Mouse (Mus musculus) hindbrain, embryonic 15.5 days (tissue): ENCODE measurements around the gene Zfp185. TPM values are rescaled to one million over a fixed set of nuclear protein-coding genes. Genes with fewer than 3 reads are reported as not detected.

Experiments
- ATAC-seq: fragments of 200-750 bp; cut with Nextera tagmentation; 2 replicates; pipeline ENCODE4 v1.8.0; 2017; ENCODE audit warnings: low read depth, moderate number of reproducible peaks, moderate TSS enrichment; ENCODE audit not compliant: low FRiP score
- H3K27ac ChIP-seq: fragments of 300-500 bp; sonication (generic); replicated peaks from 2 replicates; pipeline ENCODE4 v1.5.1; 2015; ENCODE audit warnings: mild to moderate bottlenecking, inconsistent platforms
- H3K27me3 ChIP-seq: fragments of 300-500 bp; sonication (generic); 2 replicates; pipeline ENCODE4 v1.6.1; 2015; ENCODE audit warnings: control low read depth, inconsistent platforms
- H3K36me3 ChIP-seq: fragments of 300-500 bp; sonication (generic); 2 replicates; pipeline ENCODE4 v1.6.1; 2015; ENCODE audit warnings: control low read depth, inconsistent platforms
- H3K4me1 ChIP-seq: fragments of 300-500 bp; sonication (generic); replicated peaks from 2 replicates; pipeline ENCODE4 v1.6.1; 2015; ENCODE audit warnings: control low read depth, inconsistent platforms
- H3K4me2 ChIP-seq: fragments of 300-500 bp; sonication (generic); 2 replicates; pipeline ENCODE4 v1.6.1; 2015; ENCODE audit warnings: moderate library complexity, mild to moderate bottlenecking, inconsistent platforms
- H3K4me3 ChIP-seq: fragments of 300-500 bp; sonication (generic); 2 replicates; pipeline ENCODE4 v1.5.1; 2015; ENCODE audit warnings: mild to moderate bottlenecking, inconsistent platforms
- H3K9ac ChIP-seq: fragments of 300-500 bp; sonication (generic); 2 replicates; pipeline ENCODE4 v1.6.1; 2015; ENCODE audit warnings: inconsistent platforms
- H3K9me3 ChIP-seq: fragments of 300-500 bp; sonication (generic); 2 replicates; pipeline ENCODE4 v1.6.1; 2016; ENCODE audit warnings: control low read depth, inconsistent platforms
- WGBS: fragments of 180-500 bp; shearing (Covaris S2); methylation state at CpG from one replicate; pipeline ENCODE4 v1.1.7; 2015; 5-methylcytosine and 5-hydroxymethylcytosine counted together
- polyA plus RNA-seq: library from polyadenylated mRNA; unstranded; fragments of >200 nt; fragmentation: Nextera tagmentation; extraction: Ambion mirVana; gene quantifications from 2 replicates; pipeline ENCODE4 v1.2.1, GENCODE M21; 2015

Zfp185 gene
- 0.79 and 0.87 TPM in 2 replicates for polyA plus RNA-seq

GRCm38 (mm10) chrX:72986841-72987519 is at the start of gene Zfp185:
TSS of gene Zfp185 (plus strand) at chrX:72987339.
- WGBS: 29% methylated on average over 40 of the region's 45 CpGs
- Histone ChIP-seq H3K4me2 (peak within 1 kb of the TSS; percentile 68), H3K27ac (no peak within 1 kb of the TSS), H3K36me3 (no peaks in the 10 kb centered on the region), H3K9me3 (no peaks in the 10 kb centered on the region), H3K27me3 (peaks cover 5% of the 10 kb centered on the region), H3K4me3 (peak within 1 kb of the TSS; percentile 41), H3K9ac (0 out of 2 replicates have a peak within 1 kb of the TSS, but pooled peaks have one; percentile 7), H3K4me1 (no peaks in the 10 kb centered on the region)
- ATAC-seq: peak; percentile 76; the same call in 1 of the 2 replicates

GRCm38 (mm10) chrX:72953464-72953863 is 33.7 kb upstream of the Zfp185 start:
- Histone ChIP-seq H3K4me3 (no peak overlapping the region), H3K9me3 (no peaks in the 10 kb centered on the region), H3K36me3 (peaks cover 18% of the 10 kb centered on the region), H3K9ac (no peak overlapping the region), H3K4me1 (no peaks in the 10 kb centered on the region), H3K27ac (no peak overlapping the region), H3K27me3 (no peaks in the 10 kb centered on the region), H3K4me2 (no peak overlapping the region)
- no peak for ATAC-seq
- WGBS: 83% methylated on average over 4 of the region's 4 CpGs

- H3K9ac ChIP-seq: no peak overlapping the region
- no peak overlapping the region for H3K4me2 ChIP-seq
- H3K27ac ChIP-seq: no peak overlapping the region
- WGBS: 96% methylated on average over 4 of the region's 4 CpGs
- ATAC-seq: no peak
- peaks cover 19% of the 10 kb centered on the region; the same call in 1 of the 2 replicates for H3K36me3 ChIP-seq
- no peaks in the 10 kb centered on the region for H3K9me3 ChIP-seq
- H3K4me1 ChIP-seq: no peaks in the 10 kb centered on the region
- no peak overlapping the region for H3K4me3 ChIP-seq
- H3K27me3 ChIP-seq: no peaks in the 10 kb centered on the region
Observed at GRCm38 (mm10) chrX:72956486-72956885, 30.7 kb upstream of the Zfp185 start.

GRCm38 (mm10) chrX:72960431-72960830 is 26.7 kb upstream of the Zfp185 start:
- Histone ChIP-seq H3K4me3 (no peak overlapping the region), H3K4me1 (no peaks in the 10 kb centered on the region), H3K36me3 (peaks cover 11% of the 10 kb centered on the region; the same call in 1 of the 2 replicates), H3K27me3 (no peaks in the 10 kb centered on the region), H3K9me3 (no peaks in the 10 kb centered on the region), H3K4me2 (no peak overlapping the region), H3K9ac (no peak overlapping the region), H3K27ac (no peak overlapping the region)
- no peak for ATAC-seq
- 88% methylated on average over 4 of the region's 4 CpGs for WGBS

GRCm38 (mm10) chrX:72961511-72961910 is 25.6 kb upstream of the Zfp185 start:
- H3K4me3 ChIP-seq: no peak overlapping the region
- no peak for ATAC-seq
- no peak overlapping the region for H3K4me2 ChIP-seq
- peaks cover 11% of the 10 kb centered on the region; the same call in 1 of the 2 replicates for H3K36me3 ChIP-seq
- H3K9me3 ChIP-seq: no peaks in the 10 kb centered on the region
- no peaks in the 10 kb centered on the region for H3K27me3 ChIP-seq
- H3K9ac ChIP-seq: no peak overlapping the region
- WGBS: 79% methylated on average over 3 of the region's 3 CpGs
- no peaks in the 10 kb centered on the region for H3K4me1 ChIP-seq
- no peak overlapping the region for H3K27ac ChIP-seq

GRCm38 (mm10) chrX:72962743-72963142 is 24.4 kb upstream of the Zfp185 start:
- no peaks in the 10 kb centered on the region for H3K27me3 ChIP-seq
- WGBS: 79% methylated on average over 3 of the region's 3 CpGs
- H3K36me3 ChIP-seq: peaks cover 11% of the 10 kb centered on the region; the same call in 1 of the 2 replicates
- no peak for ATAC-seq
- H3K9me3 ChIP-seq: no peaks in the 10 kb centered on the region
- no peak overlapping the region for H3K4me2 ChIP-seq
- H3K9ac ChIP-seq: no peak overlapping the region
- no peaks in the 10 kb centered on the region for H3K4me1 ChIP-seq
- H3K27ac ChIP-seq: no peak overlapping the region
- no peak overlapping the region for H3K4me3 ChIP-seq

GRCm38 (mm10) chrX:72982831-72983230 is 4.3 kb upstream of the Zfp185 start:
- Histone ChIP-seq H3K9ac (no peak overlapping the region), H3K36me3 (no peaks in the 10 kb centered on the region), H3K4me3 (no peak overlapping the region), H3K27me3 (peaks cover 4% of the 10 kb centered on the region), H3K4me2 (no peak overlapping the region), H3K4me1 (no peaks in the 10 kb centered on the region), H3K9me3 (no peaks in the 10 kb centered on the region), H3K27ac (no peak overlapping the region)
- WGBS: 77% methylated on average over 6 of the region's 6 CpGs
- ATAC-seq: no peak

- peaks cover 5% of the 10 kb centered on the region for H3K27me3 ChIP-seq
- H3K27ac ChIP-seq: no peak overlapping the region
- no peak overlapping the region for H3K4me2 ChIP-seq
- ATAC-seq: no peak
- 83% methylated on average over 2 of the region's 2 CpGs for whole genome bisulfite sequencing
- H3K9ac ChIP-seq: no peak overlapping the region
- H3K36me3 ChIP-seq: no peaks in the 10 kb centered on the region
- H3K9me3 ChIP-seq: no peaks in the 10 kb centered on the region
- H3K4me3 ChIP-seq: no peak overlapping the region
- no peaks in the 10 kb centered on the region for H3K4me1 ChIP-seq
Observed at GRCm38 (mm10) chrX:72985607-72986006, 1.5 kb upstream of the Zfp185 start.

- no peak for ATAC-seq
- Histone ChIP-seq H3K4me1 (no peaks in the 10 kb centered on the region), H3K27me3 (peaks cover 5% of the 10 kb centered on the region), H3K4me2 (peak overlapping the region; percentile 68), H3K9ac (0 out of 2 replicates have a peak overlapping the region, but pooled peaks have one; percentile 7), H3K9me3 (no peaks in the 10 kb centered on the region), H3K4me3 (peak overlapping the region; percentile 41), H3K36me3 (no peaks in the 10 kb centered on the region), H3K27ac (no peak overlapping the region)
- 35% methylated on average over 14 of the region's 14 CpGs for WGBS
Observed at GRCm38 (mm10) chrX:72987520-72987905, 374 bp downstream of the Zfp185 start.

GRCm38 (mm10) chrX:72988431-72988830 is 1.3 kb downstream of the Zfp185 start:
- Histone ChIP-seq H3K4me2 (no peak overlapping the region), H3K36me3 (no peaks in the 10 kb centered on the region), H3K27ac (no peak overlapping the region), H3K27me3 (peaks cover 5% of the 10 kb centered on the region), H3K4me3 (no peak overlapping the region), H3K9ac (no peak overlapping the region), H3K9me3 (no peaks in the 10 kb centered on the region), H3K4me1 (no peaks in the 10 kb centered on the region)
- ATAC-seq: no peak
- WGBS: 78% methylated on average over 3 of the region's 3 CpGs

GRCm38 (mm10) chrX:72990581-72990980 is 3.4 kb downstream of the Zfp185 start:
- Histone ChIP-seq H3K27me3 (peaks cover 5% of the 10 kb centered on the region), H3K4me1 (no peaks in the 10 kb centered on the region), H3K36me3 (no peaks in the 10 kb centered on the region), H3K27ac (no peak overlapping the region), H3K9me3 (no peaks in the 10 kb centered on the region), H3K4me3 (no peak overlapping the region), H3K4me2 (no peak overlapping the region), H3K9ac (no peak overlapping the region)
- 71% methylated on average over 3 of the region's 3 CpGs for WGBS
- no peak for ATAC-seq

GRCm38 (mm10) chrX:72992291-72992919 is 5.3 kb downstream of the Zfp185 start:
- no peak overlapping the region for H3K9ac ChIP-seq
- no peak for ATAC-seq
- no peaks in the 10 kb centered on the region for H3K36me3 ChIP-seq
- peaks cover 5% of the 10 kb centered on the region for H3K27me3 ChIP-seq
- H3K27ac ChIP-seq: no peak overlapping the region
- no peak overlapping the region for H3K4me2 ChIP-seq
- WGBS: 61% methylated on average over 5 of the region's 5 CpGs
- H3K4me3 ChIP-seq: no peak overlapping the region
- H3K9me3 ChIP-seq: no peaks in the 10 kb centered on the region
- H3K4me1 ChIP-seq: no peaks in the 10 kb centered on the region
